Mouse (Mus musculus) liver, postnatal 0 days (tissue): ENCODE results near the gene Kirrel3. TPM values are rescaled to one million over a fixed set of nuclear protein-coding genes. Genes with fewer than 3 reads are reported as not detected.

ENCODE experiments used
- ATAC-seq: fragments of 200-750 bp; cut with Nextera tagmentation; 2 replicates; pipeline ENCODE4 v1.8.0; 2017; ENCODE audit warnings: mild to moderate bottlenecking, moderate library complexity
- DNase-seq: peaks from one replicate; pipeline ENCODE4 v3.0.0-alpha.2; 2016
- H3K27ac ChIP-seq: fragments of 300-500 bp; sonication (generic); 2 replicates; pipeline ENCODE4 v1.5.1; 2014; ENCODE audit warnings: antibody characterized with exemption, moderate library complexity, mild to moderate bottlenecking, low read depth
- H3K27me3 ChIP-seq: fragments of 300-500 bp; sonication (generic); 2 replicates; pipeline ENCODE4 v1.6.1; 2014; ENCODE audit warnings: low read length, control low read depth, mixed read lengths; ENCODE audit not compliant: insufficient read depth
- H3K36me3 ChIP-seq: fragments of 300-500 bp; sonication (generic); replicated peaks from 2 replicates; pipeline ENCODE4 v1.6.1; 2014; ENCODE audit warnings: mild to moderate bottlenecking, control low read depth, low read length, moderate library complexity, mixed read lengths; ENCODE audit not compliant: insufficient read depth
- H3K4me1 ChIP-seq: fragments of 300-500 bp; sonication (generic); 2 replicates; pipeline ENCODE4 v1.6.1; 2014; ENCODE audit warnings: antibody characterized with exemption, mild to moderate bottlenecking, control low read depth; ENCODE audit not compliant: insufficient read depth
- H3K4me2 ChIP-seq: fragments of 300-500 bp; sonication (generic); 2 replicates; pipeline ENCODE4 v1.6.1; 2014; ENCODE audit warnings: low read depth, mild to moderate bottlenecking, low read length, moderate library complexity, mixed read lengths
- H3K4me3 ChIP-seq: fragments of 300-500 bp; sonication (generic); 2 replicates; pipeline ENCODE4 v1.5.1; 2014; ENCODE audit warnings: low read depth, low read length
- H3K9ac ChIP-seq: fragments of 300-500 bp; sonication (generic); replicated peaks from 2 replicates; pipeline ENCODE4 v1.6.1; 2014; ENCODE audit warnings: mild to moderate bottlenecking, moderate library complexity
- H3K9me3 ChIP-seq: fragments of 300-500 bp; sonication (generic); 2 replicates; pipeline ENCODE4 v1.6.1; 2016; ENCODE audit warnings: mild to moderate bottlenecking, control low read depth, low read length, mixed read lengths
- CTCF ChIP-seq: sonication (generic); IDR thresholded peaks from 2 replicates; pipeline ENCODE4 v1.5.1; 2016; ENCODE audit warnings: antibody characterized with exemption, low read depth
- EP300 ChIP-seq: IDR thresholded peaks from 2 replicates; pipeline ENCODE4 v1.6.1; 2016; ENCODE audit warnings: antibody characterized with exemption, low read depth, mild to moderate bottlenecking
- WGBS: fragments of 180-500 bp; shearing (Covaris S2); extraction: QIAGEN DNeasy Blood & Tissue Kit; methylation state at CpG from one replicate; pipeline ENCODE4 v1.1.7; 2014; ENCODE audit not compliant: insufficient replicate concordance; 5-methylcytosine and 5-hydroxymethylcytosine counted together
- polyA plus RNA-seq: library from polyadenylated mRNA; unstranded; fragments of >200 nt; fragmentation: Nextera tagmentation; extraction: Ambion mirVana; gene quantifications from 2 replicates; pipeline ENCODE4 v1.2.1, GENCODE M21; 2015

Kirrel3 gene
- polyA plus RNA-seq, 1 experiment from 2014 or later: 0.07 TPM

DNA sequence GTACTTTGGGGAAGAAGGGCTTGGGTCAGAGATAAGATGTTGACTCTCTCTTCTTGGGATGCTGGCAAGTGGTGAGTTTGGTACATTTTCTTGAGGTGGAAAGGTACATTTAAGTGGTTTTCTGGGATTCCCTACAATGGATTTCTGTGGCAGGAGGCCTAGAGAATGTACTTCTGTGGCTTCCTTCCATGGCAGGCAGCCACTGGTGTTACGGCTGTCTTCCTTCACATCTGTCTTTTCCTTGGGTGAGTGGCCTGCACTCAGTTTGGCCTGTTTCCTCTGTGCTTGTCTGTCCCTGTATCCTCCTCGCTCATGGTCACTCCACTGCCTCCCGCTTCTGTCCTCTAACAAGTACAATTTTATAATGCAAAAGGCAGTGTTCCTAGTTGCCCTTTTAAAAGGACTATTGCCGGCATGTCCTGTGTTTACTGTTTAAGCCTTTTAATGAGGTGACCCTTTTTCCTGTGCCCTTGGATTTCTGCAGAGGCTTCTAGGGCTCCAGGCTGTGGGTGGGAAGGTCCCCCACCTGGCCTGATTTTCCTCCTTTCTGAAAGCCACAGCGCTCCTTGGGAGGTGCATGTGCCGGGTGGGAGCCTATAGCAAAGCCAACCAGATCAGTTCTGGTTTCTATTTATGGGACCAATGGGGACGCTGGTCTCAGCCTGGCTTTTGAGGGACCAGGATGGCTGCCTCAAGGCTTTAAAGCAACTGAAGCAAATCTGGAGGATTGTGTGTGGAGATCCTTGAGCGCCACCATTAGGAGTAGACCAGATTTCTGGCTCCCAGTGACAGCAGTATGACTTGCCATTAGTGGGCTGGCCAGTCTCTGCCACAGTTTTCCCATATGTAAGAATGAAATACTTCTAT lies 491.1 kb downstream of the Kirrel3 start:
- no peaks in the 10 kb centered on the region for H3K4me1 ChIP-seq
- WGBS: 64% methylated on average over 8 of the region's 8 CpGs
- no peaks in the 10 kb centered on the region for H3K27me3 ChIP-seq
- no peak overlapping the region for H3K27ac ChIP-seq
- H3K9ac ChIP-seq: no peak overlapping the region
- no peak overlapping the region for H3K4me2 ChIP-seq
- ATAC-seq (no peak), DNase-seq (no peak)
- no peaks in the 10 kb centered on the region; the same call in 1 of the 2 replicates for H3K9me3 ChIP-seq
- H3K4me3 ChIP-seq: no peak overlapping the region
- no peaks in the 10 kb centered on the region for H3K36me3 ChIP-seq
- no peak for TF ChIP-seq CTCF
- TF ChIP-seq EP300: no peak

GRCm38 (mm10) chr9:34977700-34978099 lies 492.0 kb downstream of the Kirrel3 start:
- Histone ChIP-seq H3K27me3 (no peaks in the 10 kb centered on the region), H3K9ac (no peak overlapping the region), H3K27ac (no peak overlapping the region), H3K4me1 (no peaks in the 10 kb centered on the region), H3K4me3 (no peak overlapping the region), H3K4me2 (no peak overlapping the region), H3K36me3 (no peaks in the 10 kb centered on the region), H3K9me3 (no peaks in the 10 kb centered on the region; the same call in 1 of the 2 replicates)
- 66% methylated on average over 8 of the region's 8 CpGs for WGBS
- no peak for DNase-seq
- no peak for ATAC-seq
- TF ChIP-seq CTCF (no peak), EP300 (no peak)

- H3K4me3 ChIP-seq: no peak overlapping the region
- 71% methylated on average over 3 of the region's 3 CpGs for WGBS
- ATAC-seq (no peak), DNase-seq (no peak)
- H3K27me3 ChIP-seq: no peaks in the 10 kb centered on the region
- no peaks in the 10 kb centered on the region for H3K36me3 ChIP-seq
- TF ChIP-seq EP300 (no peak), CTCF (no peak)
- no peaks in the 10 kb centered on the region; the same call in 1 of the 2 replicates for H3K9me3 ChIP-seq
- H3K4me1 ChIP-seq: no peaks in the 10 kb centered on the region
- no peak overlapping the region for H3K9ac ChIP-seq
- no peak overlapping the region for H3K27ac ChIP-seq
- no peak overlapping the region for H3K4me2 ChIP-seq
These were observed 492.5 kb downstream of the Kirrel3 start for GRCm38 (mm10) chr9:34978229-34978628.

- Histone ChIP-seq H3K27ac (no peak overlapping the region), H3K9ac (no peak overlapping the region), H3K27me3 (no peaks in the 10 kb centered on the region), H3K36me3 (no peaks in the 10 kb centered on the region), H3K4me3 (no peak overlapping the region), H3K9me3 (no peaks in the 10 kb centered on the region; the same call in 1 of the 2 replicates), H3K4me2 (no peak overlapping the region), H3K4me1 (no peaks in the 10 kb centered on the region)
- no peak for TF ChIP-seq CTCF
- no peak for TF ChIP-seq EP300
- WGBS: 73% methylated on average over 5 of the region's 5 CpGs
- DNase-seq (no peak), ATAC-seq (no peak)
These were observed 495.0 kb downstream of the Kirrel3 start for GRCm38 (mm10) chr9:34980516-34981265.

GRCm38 (mm10) chr9:34983513-34984462 lies 498.1 kb downstream of the Kirrel3 start:
- H3K27ac ChIP-seq: no peak overlapping the region
- H3K9ac ChIP-seq: no peak overlapping the region
- peak; percentile 83 for TF ChIP-seq CTCF
- no peak for TF ChIP-seq EP300
- H3K27me3 ChIP-seq: no peaks in the 10 kb centered on the region
- no peak for DNase-seq
- 33% methylated on average over 12 of the region's 12 CpGs for WGBS
- no peak overlapping the region for H3K4me3 ChIP-seq
- H3K4me2 ChIP-seq: no peak overlapping the region
- no peaks in the 10 kb centered on the region for H3K4me1 ChIP-seq
- no peaks in the 10 kb centered on the region; the same call in 1 of the 2 replicates for H3K9me3 ChIP-seq
- no peaks in the 10 kb centered on the region for H3K36me3 ChIP-seq
- ATAC-seq: no peak
